Mouse (Mus musculus): ENCODE results near the gene Uchl5. TPM values are rescaled to one million over a fixed set of nuclear protein-coding genes. Genes with fewer than 3 reads are reported as not detected.

The Uchl5 gene
- 49.5 TPM for polyA plus RNA-seq (2021)

GRCm38 (mm10) chr1:143776446-143777411, at the start of gene Uchl5, which contains the start of gene Trove2:
Gene Uchl5 (plus strand): TSS chr1:143777272.
Gene Trove2 (minus strand): TSS chr1:143777068.
- DNase-seq (ENCODE audit: low read depth, low spot score) = peak; percentile 80
- in situ Hi-C loops (cut with MboI; ENCODE audit: low pct_unique_long_range_greater_than_20kb) = no loop called here
- ChIA-PET POLR2A (interaction anchor here (0.6 to 0.7 kb wide), 2 partner anchors 12 to 230 kb away, joined by 4 to 5 read pairs; no protein-coding TSS in a partner anchor), CTCF (interaction anchor here (0.7 to 2.2 kb wide), 7 partner anchors 8 to 36 kb away, joined by 3 to 8 read pairs (median 4); no protein-coding TSS in a partner anchor)
- H3K27me3 ChIP-seq = no peaks in the 10 kb centered on the region
- peak; percentile 96 for ATAC-seq
- no peak for TF ChIP-seq CTCF (IDR thresholded peaks at IDR 0.05)

GRCm38 (mm10) chr1:143727701-143728445, 49.2 kb upstream of the Uchl5 start:
- in situ Hi-C loops (cut with MboI; ENCODE audit: low pct_unique_long_range_greater_than_20kb) = no loop called here
- ATAC-seq = no peak
- CTCF ChIA-PET = interaction anchor here (1.4 kb wide), 1 partner anchor 10 kb away, joined by 3 read pairs; no protein-coding TSS in a partner anchor
- POLR2A ChIA-PET = no interaction called here
- DNase-seq (ENCODE audit: low read depth, low spot score) = no peak
- peaks cover 7% of the 10 kb centered on the region for H3K27me3 ChIP-seq
- TF ChIP-seq CTCF (IDR thresholded peaks at IDR 0.05) = no peak

- DNase-seq (ENCODE audit: low read depth, low spot score) = no peak
- ChIA-PET POLR2A (interaction anchor here (0.6 kb wide), 1 partner anchor 10 kb away, joined by 3 read pairs; no protein-coding TSS in a partner anchor), CTCF (interaction anchor here (0.7 kb wide), 1 partner anchor 29 kb away, joined by 3 read pairs; no protein-coding TSS in a partner anchor)
- in situ Hi-C loops (cut with MboI; ENCODE audit: low pct_unique_long_range_greater_than_20kb) = no loop called here
- no peak for ATAC-seq
- TF ChIP-seq CTCF (IDR thresholded peaks at IDR 0.05) = peak; percentile 61
- H3K27me3 ChIP-seq = peaks cover 2% of the 10 kb centered on the region
These were observed 46.2 kb upstream of the Uchl5 start for GRCm38 (mm10) chr1:143730899-143731298.

GRCm38 (mm10) chr1:143731691-143732090, 45.4 kb upstream of the Uchl5 start:
- no peak for DNase-seq (ENCODE audit: low read depth, low spot score)
- ChIA-PET POLR2A (no interaction called here), CTCF (interaction anchor here (1.0 kb wide), 1 partner anchor 9 kb away, joined by 3 read pairs; no protein-coding TSS in a partner anchor)
- no peak for TF ChIP-seq CTCF (IDR thresholded peaks at IDR 0.05)
- no peak for ATAC-seq
- H3K27me3 ChIP-seq = no peaks in the 10 kb centered on the region
- in situ Hi-C loops (cut with MboI; ENCODE audit: low pct_unique_long_range_greater_than_20kb) = no loop called here

GRCm38 (mm10) chr1:143733914-143734410, 43.1 kb upstream of the Uchl5 start:
- ChIA-PET POLR2A (no interaction called here), CTCF (no interaction called here)
- DNase-seq (ENCODE audit: low read depth, low spot score) = no peak
- no peak for ATAC-seq
- H3K27me3 ChIP-seq = no peaks in the 10 kb centered on the region
- no peak for TF ChIP-seq CTCF (IDR thresholded peaks at IDR 0.05)
- in situ Hi-C loops (cut with MboI; ENCODE audit: low pct_unique_long_range_greater_than_20kb) = no loop called here

- ChIA-PET POLR2A (no interaction called here), CTCF (no interaction called here)
- TF ChIP-seq CTCF (IDR thresholded peaks at IDR 0.05) = no peak
- ATAC-seq = no peak
- in situ Hi-C loops (cut with MboI; ENCODE audit: low pct_unique_long_range_greater_than_20kb) = loop anchor here (5.0 kb wide), 1 partner anchor 37 kb away; the partner anchor contains the start of gene Cdc73
- DNase-seq (ENCODE audit: low read depth, low spot score) = no peak
- no peaks in the 10 kb centered on the region for H3K27me3 ChIP-seq
These were observed 38.3 kb upstream of the Uchl5 start for GRCm38 (mm10) chr1:143738811-143739210.

- ATAC-seq (peak; percentile 91), DNase-seq (ENCODE audit: low read depth, low spot score) (no peak)
- in situ Hi-C loops (cut with MboI; ENCODE audit: low pct_unique_long_range_greater_than_20kb) = loop anchor here (5.0 kb wide), 1 partner anchor 37 kb away; the partner anchor contains the start of gene Cdc73
- no peaks in the 10 kb centered on the region for H3K27me3 ChIP-seq
- ChIA-PET POLR2A (no interaction called here), CTCF (interaction anchor here (1.2 to 2.8 kb wide), 4 partner anchors 8 to 37 kb away, joined by 3 to 8 read pairs (median 4); partner anchors contain the start of genes Trove2 and Uchl5)
- TF ChIP-seq CTCF (IDR thresholded peaks at IDR 0.05) = no peak
These were observed 37.4 kb upstream of the Uchl5 start for GRCm38 (mm10) chr1:143739361-143740350.

- CTCF ChIA-PET = interaction anchor here (1.2 to 2.8 kb wide), 5 partner anchors 9 to 42 kb away, joined by 3 to 8 read pairs (median 4); partner anchors contain the start of genes Trove2 and Uchl5
- no peak for TF ChIP-seq CTCF (IDR thresholded peaks at IDR 0.05)
- ATAC-seq (no peak), DNase-seq (ENCODE audit: low read depth, low spot score) (no peak)
- POLR2A ChIA-PET = interaction anchor here (0.6 to 0.8 kb wide), 3 partner anchors 10 to 44 kb away, joined by 3 to 5 read pairs (median 3); no protein-coding TSS in a partner anchor
- no peaks in the 10 kb centered on the region for H3K27me3 ChIP-seq
- in situ Hi-C loops (cut with MboI; ENCODE audit: low pct_unique_long_range_greater_than_20kb) = no loop called here
These were observed 36.5 kb upstream of the Uchl5 start for GRCm38 (mm10) chr1:143740581-143740980.

- no peak for ATAC-seq
- TF ChIP-seq CTCF (IDR thresholded peaks at IDR 0.05) = no peak
- ChIA-PET POLR2A (interaction anchor here (0.6 to 0.8 kb wide), 3 partner anchors 10 to 44 kb away, joined by 3 to 5 read pairs (median 3); no protein-coding TSS in a partner anchor), CTCF (interaction anchor here (1.4 to 2.8 kb wide), 3 partner anchors 35 to 45 kb away, joined by 3 to 8 read pairs (median 4); partner anchors contain the start of genes Trove2 and Uchl5)
- no peak for DNase-seq (ENCODE audit: low read depth, low spot score)
- in situ Hi-C loops (cut with MboI; ENCODE audit: low pct_unique_long_range_greater_than_20kb) = no loop called here
- H3K27me3 ChIP-seq = no peaks in the 10 kb centered on the region
These were observed 35.7 kb upstream of the Uchl5 start for GRCm38 (mm10) chr1:143741331-143741730.
